Mouse (Mus musculus) thymus, postnatal 14 days (tissue): ENCODE results near the gene Hpdl.
"Not testable (repeated sequence)": the region's sequence is repeated elsewhere in the genome, so short reads cannot be mapped to it uniquely, and the experiment has no call there.

ENCODE experiments used
- DNase-seq: peaks from one replicate; pipeline ENCODE4 v3.0.0; 2021

Gene Hpdl

GRCm38 (mm10) chr4:116821694-116822016 is at the start of gene Hpdl:
TSS of gene Hpdl (minus strand) at chr4:116821707.
- DNase-seq = no peak

DNA sequence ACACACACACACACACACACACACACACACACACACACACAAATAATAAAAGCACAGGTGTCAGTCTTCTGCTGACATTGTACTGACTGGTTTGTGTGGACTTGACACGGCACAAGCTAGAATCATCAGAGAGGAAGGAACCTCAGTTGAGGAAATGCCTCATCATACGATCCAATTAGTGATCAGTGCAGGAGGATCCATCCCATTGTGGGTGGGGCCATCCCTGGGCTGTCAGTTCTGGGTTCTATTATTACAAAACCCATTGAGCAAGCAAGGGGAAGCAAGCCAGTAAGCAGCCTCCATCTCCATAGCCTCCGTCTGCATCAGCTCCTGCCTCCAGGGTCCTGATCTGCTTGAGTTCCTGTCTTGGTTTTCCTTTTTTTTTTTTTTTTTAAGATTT is 48.4 kb upstream of the Hpdl start:
- DNase-seq = no peak

DNA sequence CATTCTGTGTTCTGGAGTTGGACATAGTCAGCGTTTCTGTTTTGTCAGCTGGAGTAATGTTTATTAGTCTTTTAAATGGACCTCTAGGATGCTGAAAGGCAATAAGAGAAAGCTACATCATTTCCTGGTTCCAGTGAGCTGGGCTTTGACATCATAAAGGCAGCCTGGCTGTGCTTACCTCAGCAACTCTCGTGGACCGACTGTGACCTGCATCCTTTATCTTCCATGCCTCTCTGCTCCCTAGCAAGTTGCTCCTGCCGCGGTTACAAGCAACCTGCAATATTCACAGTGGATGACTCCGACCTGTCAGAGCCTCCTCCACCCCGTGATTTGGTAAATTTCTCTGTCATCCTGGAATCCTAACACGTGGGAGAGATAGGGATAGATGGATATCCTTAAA is 40.5 kb upstream of the Hpdl start:
- no peak for DNase-seq

DNA sequence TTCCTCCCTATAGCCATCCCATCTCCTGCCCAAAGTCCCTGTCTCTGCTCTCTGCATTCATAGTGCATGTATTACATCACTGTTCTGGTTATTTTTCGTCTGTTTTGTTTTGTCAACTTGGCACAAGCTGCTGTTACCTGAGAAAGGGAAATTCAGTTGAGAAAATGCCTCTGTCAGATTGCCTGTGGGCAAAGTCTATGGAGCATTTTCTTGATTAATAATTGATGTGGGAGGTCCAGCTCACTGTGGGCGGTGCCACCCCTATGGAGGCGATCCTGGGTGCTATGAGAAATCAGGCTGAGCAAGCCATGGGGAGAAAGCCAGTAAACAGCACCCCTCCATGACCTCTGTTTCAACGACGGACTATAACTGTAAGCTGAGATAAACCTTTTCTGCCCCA is 38.2 kb upstream of the Hpdl start:
- no peak for DNase-seq

DNA sequence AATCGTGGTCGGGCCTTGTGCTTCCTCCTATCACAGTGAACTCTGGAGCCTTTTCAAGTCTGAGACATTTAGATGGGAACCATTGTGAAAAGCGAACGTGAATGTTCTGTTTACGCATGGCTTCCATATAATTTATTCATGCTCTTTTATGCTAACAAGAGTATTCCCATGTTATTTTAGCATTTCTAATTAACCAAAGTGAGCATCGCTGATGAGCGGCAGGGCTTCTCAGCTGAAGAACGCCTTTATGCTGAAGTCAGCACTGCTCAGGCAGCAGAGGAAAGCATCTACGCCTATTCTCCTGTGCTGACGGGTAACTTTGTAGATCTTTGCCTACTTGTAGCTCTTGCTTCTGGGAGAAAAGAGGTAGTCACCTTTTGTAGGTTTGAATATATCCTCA is 35.7 kb upstream of the Hpdl start:
- DNase-seq = no peak

DNA sequence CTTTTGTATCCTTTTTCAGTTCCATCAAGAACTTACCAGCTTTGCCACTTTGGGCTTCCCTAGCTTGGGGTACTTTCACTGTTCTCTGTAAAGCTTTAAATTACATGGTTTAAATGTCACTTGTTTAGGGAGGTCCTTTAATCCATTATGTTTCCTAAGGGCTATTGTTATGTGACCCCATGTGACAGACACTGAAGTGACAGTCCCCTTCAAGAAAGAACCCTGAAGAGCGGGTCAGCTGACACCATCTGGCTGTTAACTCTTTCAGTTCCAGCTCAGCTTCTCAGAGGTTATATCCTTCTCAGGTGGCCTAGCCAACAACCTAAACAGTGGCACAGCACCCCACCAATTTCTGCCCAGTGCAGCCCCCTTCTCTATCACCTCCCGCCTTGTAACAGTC is 32.8 kb upstream of the Hpdl start:
- no peak for DNase-seq

DNA sequence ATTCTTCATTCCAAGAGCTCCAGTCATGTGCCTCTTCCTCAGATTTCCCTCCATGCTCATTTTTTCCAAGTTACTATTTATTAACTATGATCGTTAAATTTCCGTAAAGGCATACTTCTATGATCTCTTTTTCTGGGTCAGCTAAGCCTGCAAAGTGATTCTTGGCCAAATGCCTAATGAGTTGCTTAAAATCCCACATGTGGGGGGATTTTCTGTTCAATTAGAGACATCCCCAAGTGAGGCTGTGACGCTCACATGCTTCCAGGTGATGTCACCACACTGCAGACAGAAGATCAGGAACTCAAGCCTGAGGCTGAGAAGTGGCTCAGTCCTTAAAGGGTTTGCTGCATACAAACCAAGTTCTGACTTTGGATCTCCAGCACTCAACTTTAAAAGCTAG is 28.4 kb upstream of the Hpdl start:
- no peak for DNase-seq

DNA sequence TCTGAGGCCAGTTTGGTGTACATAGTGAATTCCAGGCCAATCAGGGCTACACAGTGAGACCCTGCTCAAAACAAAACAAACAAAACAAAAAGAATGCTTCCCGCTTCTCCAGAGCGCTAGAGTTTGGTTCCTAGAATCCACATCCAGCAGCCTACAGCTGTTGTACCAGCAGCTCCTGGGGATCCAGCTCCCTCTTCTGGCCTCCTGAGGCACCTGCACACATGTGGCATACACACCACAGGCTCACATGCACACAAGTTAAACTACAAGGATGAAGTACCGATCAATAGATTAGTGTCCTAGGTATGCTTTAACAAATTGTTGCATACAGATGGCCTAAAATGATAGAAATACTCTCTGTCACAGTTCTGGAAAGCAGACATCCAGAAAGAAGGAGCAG is 22.8 kb upstream of the Hpdl start:
- no peak for DNase-seq

DNA sequence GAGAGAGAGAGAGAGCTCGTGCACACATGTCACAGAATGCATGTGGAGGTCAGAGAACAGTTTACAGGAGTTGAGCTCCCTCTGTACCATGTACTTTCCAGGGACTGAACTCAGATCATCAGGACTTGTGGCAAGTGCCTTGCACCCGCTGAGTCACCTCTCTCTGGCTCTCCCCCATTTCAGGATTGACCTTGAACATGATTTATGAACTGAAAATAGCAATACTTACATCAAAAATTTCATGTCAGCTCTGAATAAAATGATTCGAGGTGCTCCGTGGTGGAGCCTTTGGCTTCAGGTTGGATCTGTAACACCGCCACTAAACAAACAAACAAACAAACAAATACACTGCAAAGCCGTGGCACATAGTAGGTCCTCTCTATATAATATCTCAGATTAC is 19.3 kb upstream of the Hpdl start:
- DNase-seq = no peak

- DNase-seq = not testable (repeated sequence)
Measured at GRCm38 (mm10) chr4:116840096-116840495, 18.6 kb upstream of the Hpdl start.

DNA sequence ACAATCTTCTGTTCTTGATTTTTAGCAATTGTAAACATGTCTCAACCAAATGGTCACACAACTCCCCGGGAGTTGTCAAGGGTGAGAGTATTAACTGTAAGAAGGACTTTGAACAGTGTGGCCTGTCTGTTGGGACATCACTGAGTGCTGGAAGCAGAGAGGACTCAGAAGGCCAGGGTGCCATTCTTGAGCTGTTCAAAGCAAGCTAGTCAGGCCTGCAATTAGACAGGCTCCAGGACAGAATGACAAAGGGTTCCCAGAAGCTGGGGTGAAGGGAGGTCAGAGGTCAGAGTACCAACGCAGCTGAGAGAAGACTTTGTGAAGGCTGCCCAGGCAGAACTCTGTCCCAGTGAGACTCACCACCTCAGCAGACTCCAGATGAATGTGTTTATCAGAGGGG is 17.5 kb upstream of the Hpdl start:
- DNase-seq = no peak

DNA sequence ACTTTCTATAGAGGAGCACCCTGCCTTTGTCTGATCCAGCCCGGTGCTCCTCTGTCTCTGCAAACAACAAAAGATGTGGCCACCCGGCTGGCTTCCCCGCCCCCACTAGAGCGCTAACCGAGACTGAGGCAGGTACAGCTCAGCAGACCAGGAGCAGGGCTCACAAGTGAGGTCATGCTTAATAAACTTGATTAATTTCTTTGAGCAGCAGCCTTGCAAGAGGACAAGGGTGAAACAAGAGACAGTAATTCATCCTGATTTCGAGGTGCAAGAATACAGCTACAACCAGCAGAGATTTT is 8.5 kb upstream of the Hpdl start:
- DNase-seq = no peak

DNA sequence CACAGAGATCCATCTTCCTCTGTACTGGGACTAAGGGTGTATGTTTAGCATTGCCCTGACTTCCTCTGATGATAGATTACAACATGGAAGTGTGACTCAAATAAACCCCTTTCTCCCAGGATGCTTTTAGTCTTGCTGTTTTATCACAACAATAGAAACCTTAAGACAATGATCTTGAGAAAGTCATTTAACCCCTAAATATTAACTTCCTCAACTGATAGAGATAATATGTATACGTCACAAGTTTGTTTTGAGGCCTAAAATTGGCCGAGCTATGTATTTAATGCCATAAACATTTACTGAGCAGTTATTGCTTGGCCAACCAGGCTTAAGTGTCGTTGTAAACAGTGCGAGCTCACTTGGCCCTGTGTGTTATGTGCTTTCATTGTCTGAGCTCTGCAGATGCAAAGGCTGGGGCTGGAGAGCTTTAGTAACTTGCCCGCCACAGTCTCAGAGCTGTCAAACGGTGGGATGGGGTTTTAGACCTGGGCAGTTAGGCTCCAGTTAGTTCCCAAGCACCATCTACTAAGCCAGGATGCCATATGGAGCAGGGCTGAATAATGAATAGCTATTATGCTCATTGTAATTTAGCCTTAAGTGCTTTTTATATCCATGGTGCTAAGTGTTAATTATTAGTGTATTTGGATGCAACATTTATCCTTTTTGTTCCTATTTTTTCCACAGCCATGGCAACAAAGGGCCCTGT is 8.0 kb upstream of the Hpdl start:
- no peak for DNase-seq

DNA sequence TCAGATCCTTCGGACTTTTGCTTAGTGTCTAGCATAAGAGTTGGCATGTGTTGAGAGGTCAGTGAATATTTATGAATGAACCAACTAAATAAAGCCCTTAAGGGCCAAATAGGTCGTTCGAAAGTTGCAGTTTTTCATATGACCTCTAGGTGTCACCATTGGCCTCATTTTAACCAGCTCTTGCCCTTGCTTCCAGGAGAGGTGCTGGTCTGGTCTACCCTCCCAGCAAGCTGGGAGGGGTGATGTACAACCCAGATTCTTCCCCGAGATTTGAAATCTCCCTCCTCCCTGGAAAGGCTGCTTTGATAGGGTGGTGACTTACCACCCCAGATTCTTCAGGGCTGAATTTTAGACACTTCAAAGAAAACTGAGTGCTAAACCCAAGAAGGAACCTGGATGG is 6.3 kb upstream of the Hpdl start:
- DNase-seq = peak; percentile 33

GRCm38 (mm10) chr4:116824541-116825004 is 3.1 kb upstream of the Hpdl start:
- DNase-seq = peak; percentile 82

DNA sequence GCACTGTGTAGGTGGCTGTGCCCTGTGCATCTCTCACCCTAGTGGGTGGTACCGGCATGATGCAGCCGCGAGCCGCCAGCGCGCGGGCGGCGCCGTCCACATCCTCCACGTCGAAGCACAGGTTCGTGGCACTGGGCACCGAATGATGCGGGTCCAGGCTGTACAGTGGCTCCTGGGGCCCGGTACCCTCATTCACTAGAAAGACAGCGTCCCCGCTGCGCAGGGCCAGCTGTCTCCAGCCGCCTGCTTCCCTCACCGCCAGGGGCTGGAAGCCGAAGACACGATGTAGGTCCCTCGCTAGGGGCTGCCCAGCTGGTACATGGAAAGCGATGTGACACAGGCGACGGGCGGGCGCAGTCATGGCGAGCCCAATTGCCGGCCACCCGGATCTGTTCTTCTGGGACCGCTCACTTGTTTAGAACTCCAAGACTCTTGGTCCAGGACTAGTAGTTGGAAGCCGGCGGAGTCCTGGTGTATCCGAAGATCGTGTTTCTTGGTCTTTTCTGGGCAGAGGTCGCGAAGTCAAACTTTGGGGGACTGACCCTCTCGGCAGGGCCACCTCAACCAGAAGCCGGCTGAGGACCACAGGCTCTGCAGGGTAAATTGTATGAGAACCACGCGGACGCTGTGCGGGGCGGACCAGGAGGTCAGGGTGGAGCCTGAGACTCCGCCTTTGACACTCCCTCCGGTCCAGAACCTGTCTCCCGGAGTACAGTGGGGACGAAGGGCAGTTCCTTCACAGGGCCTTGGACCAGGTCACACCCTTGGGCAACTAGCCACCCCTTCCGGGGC is 409 bp downstream of the Hpdl start:
- DNase-seq = peak; percentile 48

GRCm38 (mm10) chr4:116819968-116820901 is 1.3 kb downstream of the Hpdl start:
- DNase-seq = no peak

DNA sequence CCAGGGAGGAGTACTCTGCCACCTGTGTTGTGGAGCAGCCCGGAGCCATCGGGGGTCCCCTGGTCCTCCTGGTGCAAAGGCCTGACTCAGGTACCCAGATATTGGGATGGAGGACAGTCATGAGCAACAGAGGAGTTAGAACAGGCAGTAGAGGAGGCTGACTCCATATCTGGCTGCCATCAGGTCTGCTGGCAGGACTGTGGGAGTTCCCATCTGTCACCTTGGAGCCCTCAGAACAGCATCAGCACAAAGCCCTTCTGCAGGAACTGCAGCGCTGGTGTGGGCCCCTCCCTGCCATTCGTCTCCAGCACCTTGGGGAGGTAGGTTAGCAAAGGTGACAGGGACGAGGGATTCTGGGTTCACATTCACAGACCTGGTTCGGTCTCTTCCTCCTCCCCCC is 4.0 kb downstream of the Hpdl start:
- no peak for DNase-seq

GRCm38 (mm10) chr4:116815276-116815675 is 6.2 kb downstream of the Hpdl start:
- DNase-seq = no peak

DNA sequence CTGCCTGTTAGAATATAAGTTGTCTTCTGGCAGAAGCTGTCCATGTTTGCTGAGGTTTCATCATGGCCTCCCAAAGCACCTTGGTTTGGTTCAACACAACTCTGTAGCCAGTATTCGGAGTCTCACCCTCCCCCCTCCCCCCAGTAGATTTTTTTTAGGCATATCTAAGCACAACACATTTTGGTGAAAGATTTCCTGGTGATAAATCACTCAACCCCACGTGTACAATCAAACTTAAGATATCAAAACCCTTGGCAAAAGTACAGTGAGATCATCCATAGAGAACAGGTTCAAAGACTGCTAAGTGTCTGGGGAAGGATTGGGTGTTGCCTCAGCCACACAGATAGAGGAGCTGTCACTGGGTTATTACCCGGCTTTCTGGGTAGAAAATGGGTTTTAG is 10.5 kb downstream of the Hpdl start:
- DNase-seq = no peak

DNA sequence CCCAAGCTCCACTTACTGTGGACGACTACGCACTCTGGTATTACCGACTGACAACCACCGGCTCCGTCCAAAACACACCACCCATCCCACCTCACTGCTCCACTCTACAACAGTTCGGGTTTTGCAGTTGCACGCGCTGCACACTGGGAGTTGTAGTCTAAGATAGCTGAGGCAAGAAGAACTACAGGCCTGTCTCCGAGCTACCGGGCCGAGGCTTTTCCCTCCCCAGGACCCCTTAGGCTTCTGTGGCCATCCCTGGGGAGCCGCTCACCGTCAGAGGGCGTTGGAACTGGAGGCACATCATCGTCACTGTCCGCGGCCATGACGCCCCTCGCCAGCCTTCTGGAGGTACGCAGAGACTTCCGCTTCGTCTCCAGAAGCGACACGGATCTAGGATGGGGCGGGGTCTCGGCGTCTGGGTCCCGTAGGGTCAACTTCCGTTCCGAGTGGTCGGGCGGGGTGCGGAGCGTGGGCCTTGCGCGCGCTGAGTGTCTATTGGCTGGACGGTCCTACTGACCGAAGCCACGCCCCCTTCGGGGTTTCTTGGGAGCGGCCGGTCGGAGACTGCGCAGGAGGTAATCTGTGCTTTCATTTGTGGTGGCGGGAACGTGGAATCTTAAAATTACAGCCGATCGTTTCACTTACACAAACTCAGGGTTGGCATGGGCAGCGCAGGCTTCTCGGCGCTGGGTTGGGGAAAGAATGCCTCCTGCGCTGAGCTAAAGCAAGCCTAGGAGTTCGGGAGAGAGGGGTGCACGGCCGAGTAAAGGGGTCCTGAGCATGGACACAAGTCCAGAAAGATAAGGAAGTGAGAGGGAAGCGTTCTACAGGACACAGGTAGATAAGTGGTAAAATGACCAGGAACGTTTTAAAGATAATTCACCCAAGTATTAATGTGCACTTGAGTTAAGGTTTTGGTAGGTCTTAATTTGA is 14.0 kb downstream of the Hpdl start, which contains the start of the genes Toe1 and Mutyh:
Toe1 (minus strand) TSS at position 444 of the 933 bp plus-strand sequence.
Mutyh (plus strand) TSS at position 527 of the 933 bp plus-strand sequence.
- peak; percentile 94 for DNase-seq

- DNase-seq = peak; percentile 36
Measured at GRCm38 (mm10) chr4:116799901-116800300, 21.6 kb downstream of the Hpdl start.
